ENCODE assay signal across 18 mouse cellular contexts in the genomic region with DNA sequence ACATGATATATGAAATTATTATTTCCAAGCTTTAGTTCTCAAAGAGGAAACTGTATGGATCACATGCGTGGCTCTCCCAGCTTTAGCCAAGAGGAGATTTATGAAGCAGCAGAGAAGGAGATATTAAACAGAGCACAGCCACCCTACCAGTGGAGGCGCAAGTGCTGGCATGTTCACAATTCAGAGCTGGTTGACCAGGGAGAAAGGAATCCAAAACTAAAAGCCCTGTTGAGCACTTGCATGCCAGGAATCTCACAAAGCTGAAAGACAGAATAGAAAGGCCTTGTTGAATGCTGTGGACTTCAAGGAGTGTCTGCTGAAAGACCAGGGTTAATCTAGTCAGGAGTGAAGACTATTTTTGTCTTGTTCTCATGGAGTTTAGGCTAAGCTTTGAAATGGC.
"Had no signal": no experiment of that assay in that cellular context is flagged by ENCODE, and none has a peak within 500 bp of the region (broad histone marks: within the 10 kb centered on the region; RNA-seq: fewer than 3 reads in every experiment).

No protein-coding gene starts in this region.

- H3K27me3 ChIP-seq: midbrain, embryonic 13.5 days; midbrain, embryonic 15.5 days; neural tube, embryonic 13.5 days; neural tube, embryonic 15.5 days had no signal

- H3K4me2 ChIP-seq: lung, embryonic 14.5 days; midbrain, embryonic 13.5 days; midbrain, embryonic 15.5 days; neural tube, embryonic 13.5 days; neural tube, embryonic 15.5 days had no signal

- H3K4me1 ChIP-seq: midbrain, embryonic 13.5 days; midbrain, embryonic 15.5 days; neural tube, embryonic 13.5 days; neural tube, embryonic 15.5 days had no signal

- ATAC-seq: midbrain, embryonic 13.5 days; midbrain, embryonic 15.5 days had no signal

- H3K9me3 ChIP-seq: midbrain, embryonic 10.5 days; midbrain, embryonic 13.5 days; midbrain, embryonic 15.5 days; neural tube, embryonic 13.5 days; neural tube, embryonic 15.5 days had no signal

- H3K9ac ChIP-seq: lung, embryonic 14.5 days; midbrain, embryonic 13.5 days; midbrain, embryonic 15.5 days; neural tube, embryonic 13.5 days; neural tube, embryonic 15.5 days had no signal

- H3K36me3 ChIP-seq: midbrain, embryonic 10.5 days; midbrain, embryonic 13.5 days; midbrain, embryonic 15.5 days; neural tube, embryonic 13.5 days; neural tube, embryonic 15.5 days had no signal

- H3K4me3 ChIP-seq: midbrain, embryonic 10.5 days; midbrain, embryonic 13.5 days; midbrain, embryonic 15.5 days; myocyte; neural tube, embryonic 13.5 days; neural tube, embryonic 15.5 days had no signal

- DNase-seq: lung, adult 18-20 months; lung, embryonic 14.5 days; lung, postnatal 10 days; lung, postnatal 4 days; retina, postnatal 1 day; right cerebral cortex, adult 18-20 months; right cerebral cortex, postnatal 25 days; right cerebral cortex, postnatal 4 days; spleen, adult 18-20 months; thymus, adult 2 months; thymus, postnatal 25 days; thymus, postnatal 4 days had no signal

- H3K27ac ChIP-seq: midbrain, embryonic 10.5 days; midbrain, embryonic 13.5 days; midbrain, embryonic 15.5 days; neural tube, embryonic 13.5 days; neural tube, embryonic 15.5 days had no signal
